Mouse (Mus musculus) olfactory bulb, adult 2 months (tissue): ENCODE data around the gene Mfsd4b1. TPM values are rescaled to one million over a fixed set of nuclear protein-coding genes. Genes with fewer than 3 reads are reported as not detected.

Source experiments
- H3K27ac ChIP-seq: fragments of 200-500 bp; 2 replicates; pipeline ENCODE4 v1.5.1; 2012; ENCODE audit warnings: low read depth, low read length; ENCODE audit not compliant: insufficient read depth
- H3K4me1 ChIP-seq: fragments of 200-500 bp; 2 replicates; pipeline ENCODE4 v1.6.1; 2012; ENCODE audit warnings: low read length; ENCODE audit not compliant: control insufficient read depth, insufficient read depth
- H3K4me3 ChIP-seq: fragments of 200-500 bp; 2 replicates; pipeline ENCODE4 v1.5.1; 2012; ENCODE audit warnings: mild to moderate bottlenecking, low read depth, low read length, moderate library complexity; ENCODE audit not compliant: insufficient read depth
- CTCF ChIP-seq: fragments of 200-500 bp; IDR thresholded peaks from 2 replicates; pipeline ENCODE4 v1.5.1; 2012; ENCODE audit warnings: low read depth, mild to moderate bottlenecking, low read length, moderate library complexity; ENCODE audit not compliant: insufficient read depth
- POLR2A ChIP-seq: fragments of 200-500 bp; IDR thresholded peaks from 2 replicates; pipeline ENCODE4 v1.6.1; 2012; ENCODE audit warnings: mild to moderate bottlenecking, low read depth, low read length, moderate library complexity; ENCODE audit not compliant: insufficient read depth
- WGBS: fragments of 180-500 bp; shearing (Covaris S2); methylation state at CpG from one replicate; pipeline ENCODE4 v1.1.7; 2018; 5-methylcytosine and 5-hydroxymethylcytosine counted together
- polyA plus RNA-seq: library from polyadenylated mRNA; stranded (reverse); fragments of >200 nt; gene quantifications from 2 replicates; pipeline ENCODE4 v1.2.4, GENCODE M21; 2012; ENCODE audit warnings: low replicate concordance; ENCODE audit not compliant: missing spikeins, insufficient read depth, insufficient read length

Gene Mfsd4b1
- polyA plus RNA-seq, 1 experiment, result not detected

GRCm38 (mm10) chr10:39986466-39986865 is 38.6 kb downstream of the Mfsd4b1 start, which contains the start of gene Mfsd4b5:
Gene Mfsd4b5, minus strand, starts transcription at chr10:39986646.
- WGBS, result 93% methylated on average over 12 of the region's 12 CpGs
- H3K27ac ChIP-seq, result no peak within 1 kb of the TSS
- H3K4me3 ChIP-seq, result no peak within 1 kb of the TSS
- H3K4me1 ChIP-seq, result no peaks in the 10 kb centered on the region
- TF ChIP-seq CTCF, result no peak
- no peak for TF ChIP-seq POLR2A

- no peak overlapping the region for H3K27ac ChIP-seq
- H3K4me1 ChIP-seq, result no peaks in the 10 kb centered on the region
- 78% methylated on average over 5 of the region's 5 CpGs for WGBS
- H3K4me3 ChIP-seq, result no peak overlapping the region
- TF ChIP-seq CTCF (no peak), POLR2A (no peak)
Observed at GRCm38 (mm10) chr10:39982604-39983003, 42.5 kb downstream of the Mfsd4b1 start.

GRCm38 (mm10) chr10:39978231-39978630 is 46.8 kb downstream of the Mfsd4b1 start:
- WGBS, result 91% methylated on average over 1 of the region's 1 CpGs
- peaks cover 2% of the 10 kb centered on the region; the same call in 1 of the 2 replicates for H3K4me1 ChIP-seq
- no peak overlapping the region for H3K4me3 ChIP-seq
- no peak overlapping the region for H3K27ac ChIP-seq
- TF ChIP-seq CTCF (no peak), POLR2A (no peak)

- Histone ChIP-seq H3K4me1 (peaks cover 2% of the 10 kb centered on the region; the same call in 1 of the 2 replicates), H3K4me3 (no peak overlapping the region), H3K27ac (no peak overlapping the region)
- TF ChIP-seq POLR2A, result no peak
- no peak for TF ChIP-seq CTCF
- WGBS, result 93% methylated on average over 4 of the region's 4 CpGs
Observed at GRCm38 (mm10) chr10:39977346-39977745, 47.7 kb downstream of the Mfsd4b1 start.

- 52% methylated on average over 2 of the region's 2 CpGs for WGBS
- Histone ChIP-seq H3K4me1 (peaks cover 2% of the 10 kb centered on the region; the same call in 1 of the 2 replicates), H3K4me3 (no peak overlapping the region), H3K27ac (no peak overlapping the region)
- TF ChIP-seq POLR2A, result no peak
- no peak for TF ChIP-seq CTCF
Observed at GRCm38 (mm10) chr10:39975771-39976170, 49.3 kb downstream of the Mfsd4b1 start.

- Histone ChIP-seq H3K27ac (no peak overlapping the region), H3K4me1 (peaks cover 2% of the 10 kb centered on the region; the same call in 1 of the 2 replicates), H3K4me3 (no peak overlapping the region)
- 39% methylated on average over 11 of the region's 11 CpGs for WGBS
- TF ChIP-seq POLR2A (no peak), CTCF (no peak)
Observed at GRCm38 (mm10) chr10:39974982-39975381, 50.1 kb downstream of the Mfsd4b1 start.

- H3K27ac ChIP-seq, result no peak overlapping the region
- no peak overlapping the region for H3K4me3 ChIP-seq
- TF ChIP-seq CTCF (no peak), POLR2A (no peak)
- no peaks in the 10 kb centered on the region for H3K4me1 ChIP-seq
- 90% methylated on average over 3 of the region's 3 CpGs for WGBS
Observed at GRCm38 (mm10) chr10:39967512-39967911, 57.6 kb downstream of the Mfsd4b1 start.

- TF ChIP-seq CTCF (no peak), POLR2A (no peak)
- whole genome bisulfite sequencing, result 41% methylated on average over 1 of the region's 1 CpGs
- Histone ChIP-seq H3K4me1 (peaks cover 5% of the 10 kb centered on the region), H3K4me3 (no peak overlapping the region), H3K27ac (no peak overlapping the region)
Observed at GRCm38 (mm10) chr10:39961906-39962305, 63.2 kb downstream of the Mfsd4b1 start.

GRCm38 (mm10) chr10:39960441-39960822 is 64.6 kb downstream of the Mfsd4b1 start:
- WGBS, result 40% methylated on average over 11 of the region's 11 CpGs

More at GRCm38 (mm10) chr10:39960441-39960822, 64.6 kb downstream of the Mfsd4b1 start:
- Histone ChIP-seq H3K4me3 (peak overlapping the region; percentile 57), H3K27ac (no peak overlapping the region), H3K4me1 (peaks cover 5% of the 10 kb centered on the region)
- no peak for TF ChIP-seq CTCF
